Mouse (Mus musculus) myocyte (in vitro differentiated cells): ENCODE results near the gene Snap91.

Source experiments
- CEBPB ChIP-seq: IDR thresholded peaks from 2 replicates; pipeline ENCODE4 v1.6.1; 2011; ENCODE audit warnings: mild to moderate bottlenecking, moderate library complexity; ENCODE audit not compliant: poor library complexity, insufficient read depth, severe bottlenecking
- E2F4 ChIP-seq: IDR thresholded peaks from one replicate; pipeline ENCODE4 v1.6.1; 2011; ENCODE audit warnings: mild to moderate bottlenecking, control low read depth, moderate library complexity; ENCODE audit not compliant: insufficient read depth
- MAX ChIP-seq: IDR thresholded peaks from one replicate; pipeline ENCODE4 v1.6.1; 2011; ENCODE audit warnings: low read depth, mild to moderate bottlenecking, control low read depth
- MYOG ChIP-seq, 3 experiments: IDR thresholded peaks; one replicate each; pipeline ENCODE4 v1.6.1; 2011; ENCODE audit warnings: control low read depth in 2 of 3, low read depth in 2 of 3, mild to moderate bottlenecking in 2 of 3; ENCODE audit not compliant: insufficient read length in 2 of 3, control insufficient read depth in 1 of 3, insufficient read depth in 1 of 3
- POLR2A ChIP-seq: IDR thresholded peaks from one replicate; pipeline ENCODE4 v1.6.1; 2011; ENCODE audit warnings: low read depth, mild to moderate bottlenecking, control low read depth, moderate library complexity; ENCODE audit not compliant: insufficient read length
- POLR2AphosphoS2 ChIP-seq: IDR thresholded peaks from one replicate; pipeline ENCODE4 v1.6.1; 2011; ENCODE audit warnings: low read depth, control low read depth; ENCODE audit not compliant: insufficient read length
- SRF ChIP-seq: IDR thresholded peaks from one replicate; pipeline ENCODE4 v1.6.1; 2011; ENCODE audit warnings: low read depth; ENCODE audit not compliant: control insufficient read depth, insufficient read length
- TCF12 ChIP-seq: IDR thresholded peaks from one replicate; pipeline ENCODE4 v1.6.1; 2011; ENCODE audit warnings: mild to moderate bottlenecking, control low read depth; ENCODE audit not compliant: poor library complexity, insufficient read depth, severe bottlenecking
- TCF3 ChIP-seq: IDR thresholded peaks from one replicate; pipeline ENCODE4 v1.6.1; 2011; ENCODE audit warnings: low read depth, control low read depth; ENCODE audit not compliant: insufficient read length
- USF1 ChIP-seq: IDR thresholded peaks from one replicate; pipeline ENCODE4 v1.6.1; 2011; ENCODE audit warnings: low read depth, mild to moderate bottlenecking, control low read depth, moderate library complexity

- TF ChIP-seq POLR2A (no peak), E2F4 (no peak), TCF12 (no peak), MAX (no peak), POLR2AphosphoS2 (no peak), USF1 (no peak), SRF (no peak), CEBPB (no peak), TCF3 (no peak), MYOG (IDR thresholded peaks at IDR 0.05; ENCODE audit: control insufficient read depth in 1 of 3, insufficient read depth in 1 of 3, insufficient read length in 2 of 3, low read depth in 2 of 3) (no peak)
These were observed 150.6 kb downstream of the Snap91 start for GRCm38 (mm10) chr9:86729811-86730210.
